Mouse (Mus musculus) lung, embryonic 16.5 days (tissue): ENCODE measurements at regions not wholly inside any gene's neighbourhood (a gene's known extent, or its start where the extent isn't known, plus 50 kb on each side); places are given as distances from the start of the nearest gene placed in this dataset.

Experiments used
- ATAC-seq: fragments of 200-750 bp; cut with Nextera tagmentation; 2 replicates; pipeline ENCODE4 v1.8.0; 2017; ENCODE audit warnings: low read depth, mild to moderate bottlenecking, moderate library complexity
- H3K27ac ChIP-seq: fragments of 300-500 bp; sonication (generic); 2 replicates; pipeline ENCODE4 v1.5.1; 2014; ENCODE audit warnings: mild to moderate bottlenecking, control low read depth, low read length
- H3K27me3 ChIP-seq: fragments of 300-500 bp; sonication (generic); 2 replicates; pipeline ENCODE4 v1.6.1; 2014; ENCODE audit warnings: low read depth, low read length, mixed read lengths; ENCODE audit not compliant: control insufficient read depth, insufficient read depth
- H3K36me3 ChIP-seq: fragments of 300-500 bp; sonication (generic); 2 replicates; pipeline ENCODE4 v1.6.1; 2014; ENCODE audit warnings: low read length; ENCODE audit not compliant: control insufficient read depth, insufficient read depth
- H3K4me1 ChIP-seq: fragments of 300-500 bp; sonication (generic); replicated peaks from 2 replicates; pipeline ENCODE4 v1.6.1; 2014; ENCODE audit warnings: low read length, mixed read lengths; ENCODE audit not compliant: control insufficient read depth, insufficient read depth
- H3K4me2 ChIP-seq: fragments of 300-500 bp; sonication (generic); 2 replicates; pipeline ENCODE4 v1.6.1; 2014; ENCODE audit warnings: low read depth, low read length, control low read depth
- H3K4me3 ChIP-seq: fragments of 300-500 bp; sonication (generic); 2 replicates; pipeline ENCODE4 v1.5.1; 2014; ENCODE audit warnings: mild to moderate bottlenecking, low read length, control low read depth
- H3K9ac ChIP-seq: fragments of 300-500 bp; sonication (generic); 2 replicates; pipeline ENCODE4 v1.6.1; 2014; ENCODE audit warnings: low read length, control low read depth
- H3K9me3 ChIP-seq: fragments of 300-500 bp; sonication (generic); 2 replicates; pipeline ENCODE4 v1.6.1; 2016; ENCODE audit warnings: low read length; ENCODE audit not compliant: control insufficient read depth
- WGBS: fragments of 180-500 bp; shearing (Covaris S2); extraction: QIAGEN DNeasy Blood & Tissue Kit; methylation state at CpG from one replicate; pipeline ENCODE4 v1.1.7; 2014; 5-methylcytosine and 5-hydroxymethylcytosine counted together

- H3K9me3 ChIP-seq = no peaks in the 10 kb centered on the region
- no peaks in the 10 kb centered on the region for H3K27me3 ChIP-seq
- H3K4me1 ChIP-seq = no peaks in the 10 kb centered on the region
- H3K4me3 ChIP-seq = no peak overlapping the region
- WGBS = 89% methylated on average over 3 of the region's 3 CpGs
- H3K9ac ChIP-seq = no peak overlapping the region
- H3K27ac ChIP-seq = no peak overlapping the region
- no peaks in the 10 kb centered on the region for H3K36me3 ChIP-seq
- H3K4me2 ChIP-seq = no peak overlapping the region
- ATAC-seq = no peak
These were observed 664.1 kb downstream of the Lrriq3 start for GRCm38 (mm10) chr3:155757285-155757684.

- Histone ChIP-seq H3K27ac (no peak overlapping the region), H3K4me2 (no peak overlapping the region), H3K4me1 (no peaks in the 10 kb centered on the region), H3K9ac (no peak overlapping the region), H3K36me3 (no peaks in the 10 kb centered on the region), H3K4me3 (no peak overlapping the region), H3K9me3 (no peaks in the 10 kb centered on the region), H3K27me3 (no peaks in the 10 kb centered on the region)
- no peak for ATAC-seq
- WGBS = 78% methylated on average over 1 of the region's 1 CpGs
These were observed 682.8 kb downstream of the Lrriq3 start for GRCm38 (mm10) chr3:155776019-155776418.

GRCm38 (mm10) chr3:155777025-155777424 is 683.8 kb downstream of the Lrriq3 start:
- no peak for ATAC-seq
- no peaks in the 10 kb centered on the region for H3K27me3 ChIP-seq
- 75% methylated on average over 1 of the region's 1 CpGs for WGBS
- H3K4me3 ChIP-seq = no peak overlapping the region
- H3K4me1 ChIP-seq = no peaks in the 10 kb centered on the region
- H3K9me3 ChIP-seq = no peaks in the 10 kb centered on the region
- no peaks in the 10 kb centered on the region for H3K36me3 ChIP-seq
- no peak overlapping the region for H3K9ac ChIP-seq
- H3K27ac ChIP-seq = no peak overlapping the region
- H3K4me2 ChIP-seq = no peak overlapping the region

GRCm38 (mm10) chr3:155815693-155816092 is 722.5 kb downstream of the Lrriq3 start:
- Histone ChIP-seq H3K27me3 (no peaks in the 10 kb centered on the region), H3K36me3 (no peaks in the 10 kb centered on the region), H3K4me3 (no peak overlapping the region), H3K9ac (no peak overlapping the region), H3K9me3 (no peaks in the 10 kb centered on the region), H3K27ac (no peak overlapping the region), H3K4me1 (no peaks in the 10 kb centered on the region), H3K4me2 (no peak overlapping the region)
- ATAC-seq = no peak
- WGBS = 22% methylated on average over 2 of the region's 2 CpGs

- H3K36me3 ChIP-seq = no peaks in the 10 kb centered on the region
- H3K4me2 ChIP-seq = no peak overlapping the region
- 78% methylated on average over 2 of the region's 2 CpGs for WGBS
- H3K4me3 ChIP-seq = no peak overlapping the region
- H3K9ac ChIP-seq = no peak overlapping the region
- no peaks in the 10 kb centered on the region for H3K4me1 ChIP-seq
- no peak overlapping the region for H3K27ac ChIP-seq
- no peaks in the 10 kb centered on the region for H3K9me3 ChIP-seq
- no peak for ATAC-seq
- no peaks in the 10 kb centered on the region for H3K27me3 ChIP-seq
These were observed 731.6 kb downstream of the Lrriq3 start for GRCm38 (mm10) chr3:155824863-155825262.

- ATAC-seq = no peak
- Histone ChIP-seq H3K9me3 (no peaks in the 10 kb centered on the region), H3K4me1 (no peaks in the 10 kb centered on the region), H3K9ac (no peak overlapping the region), H3K27ac (no peak overlapping the region), H3K27me3 (no peaks in the 10 kb centered on the region), H3K4me2 (no peak overlapping the region), H3K4me3 (no peak overlapping the region), H3K36me3 (no peaks in the 10 kb centered on the region)
These were observed 695.3 kb upstream of the Negr1 start for GRCm38 (mm10) chr3:155866286-155866685.

GRCm38 (mm10) chr3:155875696-155876095 is 685.9 kb upstream of the Negr1 start:
- ATAC-seq = no peak
- H3K4me2 ChIP-seq = no peak overlapping the region
- 82% methylated on average over 3 of the region's 3 CpGs for WGBS
- H3K4me1 ChIP-seq = no peaks in the 10 kb centered on the region
- H3K9ac ChIP-seq = no peak overlapping the region
- H3K27me3 ChIP-seq = no peaks in the 10 kb centered on the region
- no peak overlapping the region for H3K27ac ChIP-seq
- no peak overlapping the region for H3K4me3 ChIP-seq
- no peaks in the 10 kb centered on the region for H3K9me3 ChIP-seq
- H3K36me3 ChIP-seq = no peaks in the 10 kb centered on the region

- Histone ChIP-seq H3K9me3 (no peaks in the 10 kb centered on the region), H3K4me3 (no peak overlapping the region), H3K9ac (no peak overlapping the region), H3K4me1 (no peaks in the 10 kb centered on the region), H3K27ac (no peak overlapping the region), H3K36me3 (no peaks in the 10 kb centered on the region), H3K4me2 (no peak overlapping the region), H3K27me3 (no peaks in the 10 kb centered on the region)
- 83% methylated on average over 2 of the region's 2 CpGs for WGBS
- ATAC-seq = no peak
These were observed 683.2 kb upstream of the Negr1 start for GRCm38 (mm10) chr3:155878401-155878800.

- Histone ChIP-seq H3K9me3 (no peaks in the 10 kb centered on the region), H3K4me3 (no peak overlapping the region), H3K27ac (no peak overlapping the region), H3K4me1 (no peaks in the 10 kb centered on the region), H3K4me2 (no peak overlapping the region), H3K27me3 (no peaks in the 10 kb centered on the region), H3K36me3 (no peaks in the 10 kb centered on the region), H3K9ac (no peak overlapping the region)
- ATAC-seq = no peak
- 74% methylated on average over 4 of the region's 4 CpGs for WGBS
These were observed 680.9 kb upstream of the Negr1 start for GRCm38 (mm10) chr3:155880722-155881121.

GRCm38 (mm10) chr3:155915981-155916380 is 645.6 kb upstream of the Negr1 start:
- ATAC-seq = no peak
- 70% methylated on average over 6 of the region's 6 CpGs for WGBS

More at GRCm38 (mm10) chr3:155915981-155916380, 645.6 kb upstream of the Negr1 start:
- no peak overlapping the region for H3K27ac ChIP-seq
- H3K36me3 ChIP-seq = no peaks in the 10 kb centered on the region
- H3K9me3 ChIP-seq = no peaks in the 10 kb centered on the region
- H3K4me1 ChIP-seq = no peaks in the 10 kb centered on the region
- no peak overlapping the region for H3K4me3 ChIP-seq
- no peak overlapping the region for H3K9ac ChIP-seq
- H3K27me3 ChIP-seq = no peaks in the 10 kb centered on the region
- H3K4me2 ChIP-seq = no peak overlapping the region
